Mouse (Mus musculus) liver, embryonic 14.5 days (tissue): ENCODE data around the gene Chrnd. TPM values are rescaled to one million over a fixed set of nuclear protein-coding genes. Genes with fewer than 3 reads are reported as not detected.

Experiments
- ATAC-seq: fragments of 200-750 bp; cut with Nextera tagmentation; 2 replicates; pipeline ENCODE4 v1.8.0; 2017; ENCODE audit warnings: moderate number of reproducible peaks, mild to moderate bottlenecking, moderate library complexity; ENCODE audit not compliant: insufficient read depth
- DNase-seq, 3 experiments: peaks; one replicate each; pipeline ENCODE4 v3.0.0-alpha.2; 2012 to 2013; ENCODE audit warnings: low read depth in 3 of 3, low spot score in 3 of 3
- H3K27ac ChIP-seq: fragments of 300-500 bp; sonication (generic); 2 replicates; pipeline ENCODE4 v1.5.1; 2014; ENCODE audit warnings: moderate library complexity, mild to moderate bottlenecking, control low read depth, inconsistent platforms
- H3K27me3 ChIP-seq: fragments of 300-500 bp; sonication (generic); 2 replicates; pipeline ENCODE4 v1.6.1; 2014; ENCODE audit warnings: mild to moderate bottlenecking, low read length, moderate library complexity; ENCODE audit not compliant: control insufficient read depth, insufficient read depth
- H3K36me3 ChIP-seq: fragments of 300-500 bp; sonication (generic); replicated peaks from 2 replicates; pipeline ENCODE4 v1.6.1; 2014; ENCODE audit warnings: low read depth; ENCODE audit not compliant: control insufficient read depth, insufficient read depth
- H3K4me1 ChIP-seq, 2 experiments: fragments of 200-500 bp in 1 of 2; fragments of 300-500 bp in 1 of 2; sonication (generic) in 1 of 2; replicated peaks; 2 replicates each; pipeline ENCODE4 v1.6.1; 2012 to 2014; ENCODE audit warnings: antibody characterized with exemption in 1 of 2, inconsistent platforms in 1 of 2, low read length in 1 of 2; ENCODE audit not compliant: control insufficient read depth in 2 of 2, insufficient read depth in 2 of 2
- H3K4me2 ChIP-seq: fragments of 300-500 bp; sonication (generic); 2 replicates; pipeline ENCODE4 v1.6.1; 2014; ENCODE audit warnings: low read depth, mild to moderate bottlenecking, control low read depth, moderate library complexity
- H3K4me3 ChIP-seq, 2 experiments: fragments of 200-500 bp in 1 of 2; fragments of 300-500 bp in 1 of 2; sonication (generic) in 1 of 2; 2 replicates each; pipeline ENCODE4 v1.5.1; 2012 to 2014; ENCODE audit warnings: low read depth in 2 of 2, low read length in 2 of 2, mild to moderate bottlenecking in 2 of 2, control low read depth in 1 of 2, inconsistent platforms in 1 of 2, moderate library complexity in 1 of 2; ENCODE audit not compliant: insufficient read depth in 1 of 2
- H3K9ac ChIP-seq: fragments of 300-500 bp; sonication (generic); replicated peaks from 2 replicates; pipeline ENCODE4 v1.6.1; 2014; ENCODE audit warnings: mild to moderate bottlenecking, control low read depth, moderate library complexity
- H3K9me3 ChIP-seq: fragments of 300-500 bp; sonication (generic); 2 replicates; pipeline ENCODE4 v1.6.1; 2016; ENCODE audit warnings: low read length, mixed read lengths; ENCODE audit not compliant: control insufficient read depth
- CTCF ChIP-seq: IDR thresholded peaks from 2 replicates; pipeline ENCODE4 v1.5.1; 2016; ENCODE audit warnings: antibody characterized with exemption, low read depth, control low read depth
- EP300 ChIP-seq: IDR thresholded peaks from 2 replicates; pipeline ENCODE4 v1.6.1; 2016; ENCODE audit warnings: antibody characterized with exemption, low read depth
- WGBS: fragments of 180-500 bp; shearing (Covaris S2); extraction: QIAGEN DNeasy Blood & Tissue Kit; methylation state at CpG from one replicate; pipeline ENCODE4 v1.1.7; 2014; ENCODE audit not compliant: insufficient replicate concordance; 5-methylcytosine and 5-hydroxymethylcytosine counted together
- polyA plus RNA-seq, 2 experiments: library from polyadenylated mRNA; depleted of rRNA in 1 of 2; stranded (reverse) in 1 of 2; unstranded in 1 of 2; fragments of >200 nt; fragmentation: Nextera tagmentation in 1 of 2; extraction: Ambion mirVana in 1 of 2; gene quantifications; 2 replicates each; pipeline versions ENCODE4 v1.2.1 to v1.2.3; 2012 to 2014

Chrnd gene
- polyA plus RNA-seq, 2 experiments: not detected

- H3K9me3 ChIP-seq: no peaks in the 10 kb centered on the region
- peak; percentile 98 for ATAC-seq
- under 1% methylated on average over 91 of the region's 99 CpGs for WGBS
These were observed 23.6 kb downstream of the Chrnd start, which contains the start of gene Eif4e2 for GRCm38 (mm10) chr1:87213735-87214704. Gene Eif4e2, plus strand, starts transcription at chr1:87213914.

DNA sequence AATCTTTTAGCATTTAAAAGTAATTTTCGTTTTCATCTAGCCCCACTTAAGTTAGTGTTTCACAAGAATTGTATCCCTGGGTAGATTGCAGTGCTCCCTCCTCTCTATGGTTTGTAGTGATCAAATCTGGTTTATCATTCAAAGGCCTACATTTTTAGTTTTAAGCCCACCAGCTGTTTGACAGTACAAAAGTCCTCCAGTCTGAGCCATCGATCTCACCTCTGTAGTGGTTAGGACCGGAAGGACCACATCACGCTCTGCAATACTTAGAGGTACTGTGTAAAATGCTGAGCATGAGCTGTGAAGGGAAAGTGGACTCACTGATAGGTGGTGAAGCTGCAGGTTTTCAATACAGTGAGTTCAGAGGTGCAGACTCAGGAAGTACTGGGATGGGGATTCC lies 24.3 kb downstream of the Chrnd start:
- no peaks in the 10 kb centered on the region for H3K27me3 ChIP-seq
- peaks cover 11% of the 10 kb centered on the region for H3K36me3 ChIP-seq
- peak overlapping the region; percentile 94; the same call in 1 of the 2 replicates for H3K27ac ChIP-seq
- TF ChIP-seq EP300 (no peak), CTCF (no peak)
- H3K4me1 ChIP-seq: peaks cover 16 to 25% of the 10 kb centered on the region in 2 experiments
- peak overlapping the region; percentile 99 for H3K9ac ChIP-seq
- ATAC-seq (no peak), DNase-seq (no peak)
- peak overlapping the region; percentile 88 for H3K4me2 ChIP-seq
- WGBS: 11% methylated on average over 4 of the region's 4 CpGs
- peak overlapping the region; percentile 93 to 95 for H3K4me3 ChIP-seq
- H3K9me3 ChIP-seq: no peaks in the 10 kb centered on the region

More at GRCm38 (mm10) chr1:87213735-87214704, 23.6 kb downstream of the Chrnd start, which contains the start of gene Eif4e2:
- no peaks in the 10 kb centered on the region for H3K27me3 ChIP-seq
- H3K4me2 ChIP-seq: peak within 1 kb of the TSS; percentile 88
- H3K36me3 ChIP-seq: peaks cover 5% of the 10 kb centered on the region; the same call in 1 of the 2 replicates
- peak within 1 kb of the TSS; percentile 99 for H3K9ac ChIP-seq
- peak within 1 kb of the TSS; percentile 93 to 95 for H3K4me3 ChIP-seq
- peak; percentile 86 to 89 (median 87) for DNase-seq
- peak within 1 kb of the TSS; percentile 94 for H3K27ac ChIP-seq
- peaks cover 16 to 25% of the 10 kb centered on the region in 2 experiments for H3K4me1 ChIP-seq
- TF ChIP-seq CTCF (0 out of 2 replicates have a peak, but pooled peaks have one; percentile 20), EP300 (no peak)

GRCm38 (mm10) chr1:87217938-87218337 lies 27.5 kb downstream of the Chrnd start:
- H3K4me3 ChIP-seq: no peak overlapping the region
- TF ChIP-seq EP300: no peak
- TF ChIP-seq CTCF: peak; percentile 55
- peaks cover 31% of the 10 kb centered on the region for H3K36me3 ChIP-seq
- H3K9ac ChIP-seq: no peak overlapping the region
- WGBS: 48% methylated on average over 3 of the region's 3 CpGs
- H3K4me2 ChIP-seq: no peak overlapping the region
- DNase-seq (no peak), ATAC-seq (no peak)
- no peaks in the 10 kb centered on the region for H3K9me3 ChIP-seq
- H3K27me3 ChIP-seq: no peaks in the 10 kb centered on the region
- peaks cover 16 to 24% of the 10 kb centered on the region in 2 experiments for H3K4me1 ChIP-seq
- no peak overlapping the region for H3K27ac ChIP-seq

- DNase-seq (no peak), ATAC-seq (no peak)
- H3K27me3 ChIP-seq: no peaks in the 10 kb centered on the region
- H3K4me3 ChIP-seq: no peak overlapping the region
- TF ChIP-seq CTCF (no peak), EP300 (no peak)
- peaks cover 59% of the 10 kb centered on the region for H3K36me3 ChIP-seq
- 85% methylated on average over 8 of the region's 8 CpGs for WGBS
- no peak overlapping the region for H3K4me2 ChIP-seq
- no peaks in the 10 kb centered on the region for H3K4me1 ChIP-seq
- no peak overlapping the region for H3K9ac ChIP-seq
- H3K27ac ChIP-seq: no peak overlapping the region
- H3K9me3 ChIP-seq: no peaks in the 10 kb centered on the region
These were observed 35.3 kb downstream of the Chrnd start for GRCm38 (mm10) chr1:87225739-87226138.
